Mouse (Mus musculus) hematopoietic stem cell, adult 5-6 weeks (primary cell): ENCODE data around the gene Eif3d. TPM values are rescaled to one million over a fixed set of nuclear protein-coding genes. Genes with fewer than 3 reads are reported as not detected.
"Not testable (repeated sequence)": the region's sequence is repeated elsewhere in the genome, so short reads cannot be mapped to it uniquely, and the experiment has no call there.

Experiments
- ATAC-seq, 2 experiments: fragments of 125-278 bp in 1 of 2; replicated peaks in 1 of 2; 2 replicates each; pipeline ENCODE4 v1.8.0; 2016 to 2017; ENCODE audit warnings: inconsistent platforms in 2 of 2, mild to moderate bottlenecking in 2 of 2, moderate number of reproducible peaks in 2 of 2, low read depth in 1 of 2, moderate TSS enrichment in 1 of 2; ENCODE audit not compliant: low FRiP score in 2 of 2, poor library complexity in 2 of 2, severe bottlenecking in 2 of 2, insufficient read depth in 1 of 2, low TSS enrichment in 1 of 2
- total RNA-seq: library from RNA; stranded (forward); fragments of 172-1452, 232-1000 nt; gene quantifications from 2 replicates; pipeline ENCODE4 v1.2.3, GENCODE M21; 2017

Gene Eif3d
- 242 and 244 TPM in 2 replicates for total RNA-seq

DNA sequence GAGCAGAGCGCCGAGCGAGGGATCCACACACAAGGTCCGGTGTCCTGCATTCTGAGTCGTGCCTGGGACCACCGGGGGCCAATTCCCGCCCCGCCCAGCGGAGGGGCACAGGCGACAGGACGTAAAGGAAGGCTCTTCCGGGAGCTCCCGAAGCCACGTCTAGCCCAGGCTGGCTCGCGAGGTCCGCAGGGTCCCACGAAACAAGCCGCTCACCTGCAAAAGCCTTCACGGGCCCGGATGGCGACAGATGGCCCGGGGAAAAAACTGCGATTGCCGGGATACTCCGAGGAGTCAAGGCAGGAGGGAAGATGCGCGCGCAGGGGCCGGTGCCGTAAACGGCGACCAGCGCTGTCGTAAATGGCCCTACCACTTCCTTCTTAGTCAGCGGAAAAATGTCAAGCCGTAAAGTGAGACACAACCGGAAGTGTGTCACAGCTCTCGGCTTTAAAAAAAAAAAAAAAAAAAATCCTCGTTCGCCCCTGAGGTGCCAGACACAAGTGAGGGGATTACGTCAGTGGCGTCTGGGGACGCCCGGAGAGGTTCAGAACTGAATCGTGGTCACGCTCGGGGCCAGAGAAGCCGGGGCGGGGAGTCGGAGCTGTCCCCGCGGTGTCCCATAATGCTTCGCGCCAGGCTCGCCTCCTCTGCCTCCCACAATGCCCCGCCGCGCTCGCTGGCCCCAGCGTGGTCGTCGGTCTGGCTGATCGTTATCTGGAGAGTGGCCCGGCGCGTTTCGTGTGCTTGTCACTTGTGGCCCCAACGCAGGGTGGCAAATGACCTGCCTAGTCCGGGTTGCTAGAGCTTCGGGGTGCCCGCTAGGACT lies at the start of gene Eif3d:
Eif3d (minus strand) TSS at position 344 of the 823 bp plus-strand sequence.
- peak; percentile 85 to 89 for ATAC-seq

DNA sequence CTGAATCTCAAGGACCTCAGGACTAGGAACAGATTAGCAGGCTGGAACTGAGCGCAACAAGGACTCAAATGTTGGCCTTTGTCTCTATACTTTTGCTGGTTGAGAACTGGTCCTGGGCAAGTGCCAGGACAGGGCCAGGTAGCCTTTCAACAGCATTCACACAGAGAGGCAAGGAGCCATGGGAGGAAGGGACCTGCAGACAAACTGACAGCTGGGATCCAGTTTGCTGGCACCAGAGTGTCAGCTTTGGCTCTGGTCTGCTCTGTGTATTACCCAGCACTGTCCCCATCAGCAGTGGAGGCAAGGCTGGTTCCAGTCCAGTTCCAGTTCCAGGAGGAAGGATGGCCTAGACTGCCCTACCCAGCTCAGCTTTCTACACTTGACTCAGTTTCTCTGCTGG lies 43.4 kb upstream of the Eif3d start:
- ATAC-seq = no peak

DNA sequence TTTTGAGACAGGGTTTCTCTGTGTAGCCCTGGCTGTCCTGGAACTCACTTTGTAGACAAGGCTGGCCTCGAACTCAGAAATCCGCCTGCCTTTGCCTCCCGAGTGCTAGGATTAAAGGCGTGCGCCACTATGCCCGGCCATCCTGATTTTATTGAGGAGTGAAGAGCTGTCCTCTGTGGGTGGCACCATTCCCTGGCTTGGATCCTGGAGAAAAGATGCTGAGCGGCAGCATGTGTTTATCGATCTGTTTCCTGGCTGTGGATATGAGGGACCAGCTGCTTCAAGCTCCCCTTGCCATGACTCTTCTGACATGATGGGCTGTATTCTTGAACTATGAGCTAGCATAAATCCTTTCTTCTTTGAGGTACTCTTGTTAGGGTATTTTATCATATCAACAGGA lies 37.6 kb upstream of the Eif3d start:
- not testable (repeated sequence) for ATAC-seq

DNA sequence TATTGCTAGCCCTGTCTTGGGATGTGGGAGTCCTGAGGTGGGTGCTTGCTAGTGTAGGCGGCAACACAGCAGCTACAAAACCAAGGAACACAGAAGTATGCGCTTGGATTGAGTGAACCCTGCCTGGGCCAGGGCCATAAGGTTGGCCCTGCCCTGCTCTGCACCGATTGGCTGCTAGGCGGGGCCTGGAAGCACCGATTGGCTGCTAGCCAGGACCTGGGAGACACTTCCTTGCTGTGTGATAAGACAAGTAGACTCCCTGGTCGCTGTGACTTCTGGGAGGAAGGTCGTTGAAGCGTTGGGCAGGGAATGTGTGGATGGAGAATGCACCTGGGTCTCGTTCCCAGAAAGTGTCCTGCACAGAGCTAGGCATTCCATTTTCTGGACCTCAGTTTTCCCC lies 33.3 kb upstream of the Eif3d start:
- no peak for ATAC-seq

DNA sequence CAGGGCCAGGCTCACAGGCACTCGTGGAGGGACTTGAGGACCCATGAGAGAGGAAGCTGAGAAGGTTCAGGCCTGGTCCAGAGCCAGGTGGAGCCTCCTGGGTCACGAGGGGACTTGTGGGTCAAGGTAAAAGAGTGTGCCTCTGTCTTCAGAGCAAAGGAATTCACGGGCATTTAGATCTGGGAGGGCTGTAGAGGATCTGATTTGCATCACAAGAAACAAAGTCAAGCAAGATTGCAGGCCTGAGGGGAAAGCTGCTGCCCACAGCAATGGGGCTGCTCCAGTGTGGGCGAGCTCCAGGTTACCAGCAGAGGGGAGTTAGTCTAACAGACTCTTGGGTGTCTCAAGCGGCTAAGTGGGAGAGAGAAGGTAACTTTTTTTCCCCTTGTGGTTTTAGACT lies 30.8 kb upstream of the Eif3d start:
- ATAC-seq = no peak

DNA sequence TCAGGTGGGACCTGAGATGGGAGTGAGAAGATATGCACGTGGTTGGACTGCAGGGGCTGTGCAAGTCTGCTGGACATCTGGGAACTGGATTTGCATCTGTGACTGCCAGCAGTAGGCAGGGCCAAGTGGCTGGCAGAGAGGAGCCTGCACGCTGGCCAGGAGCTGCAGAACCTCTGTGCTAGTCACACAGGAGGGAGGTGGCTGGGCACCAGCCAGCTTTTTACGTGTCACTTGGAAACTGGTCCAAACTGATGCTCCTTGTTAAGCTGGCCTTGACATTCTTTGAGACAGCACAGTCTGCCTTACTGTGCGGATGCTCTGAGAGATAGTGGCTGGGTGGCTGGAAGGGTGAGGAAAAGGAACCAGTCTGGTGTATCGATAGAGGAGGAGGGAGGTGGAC lies 17.9 kb upstream of the Eif3d start:
- ATAC-seq = no peak

DNA sequence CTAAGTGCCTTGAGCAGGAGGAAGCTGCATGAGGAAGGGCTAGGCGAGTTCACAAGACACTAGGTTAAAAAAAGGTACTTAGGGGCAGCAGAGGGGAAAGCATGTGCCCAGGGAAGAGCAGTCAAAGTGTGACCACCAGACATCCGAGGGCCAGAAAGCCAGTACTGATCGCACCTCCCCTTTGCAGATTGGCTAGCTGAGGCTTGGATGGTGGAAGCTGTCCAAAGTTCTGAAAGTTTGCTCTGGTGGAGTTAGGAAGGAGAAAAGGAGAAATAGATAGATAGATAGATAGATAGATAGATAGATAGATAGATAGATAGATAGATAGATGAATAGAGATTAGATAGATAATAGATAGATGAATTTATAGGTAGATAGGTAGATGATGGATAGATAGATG lies 12.8 kb upstream of the Eif3d start:
- ATAC-seq = no peak

DNA sequence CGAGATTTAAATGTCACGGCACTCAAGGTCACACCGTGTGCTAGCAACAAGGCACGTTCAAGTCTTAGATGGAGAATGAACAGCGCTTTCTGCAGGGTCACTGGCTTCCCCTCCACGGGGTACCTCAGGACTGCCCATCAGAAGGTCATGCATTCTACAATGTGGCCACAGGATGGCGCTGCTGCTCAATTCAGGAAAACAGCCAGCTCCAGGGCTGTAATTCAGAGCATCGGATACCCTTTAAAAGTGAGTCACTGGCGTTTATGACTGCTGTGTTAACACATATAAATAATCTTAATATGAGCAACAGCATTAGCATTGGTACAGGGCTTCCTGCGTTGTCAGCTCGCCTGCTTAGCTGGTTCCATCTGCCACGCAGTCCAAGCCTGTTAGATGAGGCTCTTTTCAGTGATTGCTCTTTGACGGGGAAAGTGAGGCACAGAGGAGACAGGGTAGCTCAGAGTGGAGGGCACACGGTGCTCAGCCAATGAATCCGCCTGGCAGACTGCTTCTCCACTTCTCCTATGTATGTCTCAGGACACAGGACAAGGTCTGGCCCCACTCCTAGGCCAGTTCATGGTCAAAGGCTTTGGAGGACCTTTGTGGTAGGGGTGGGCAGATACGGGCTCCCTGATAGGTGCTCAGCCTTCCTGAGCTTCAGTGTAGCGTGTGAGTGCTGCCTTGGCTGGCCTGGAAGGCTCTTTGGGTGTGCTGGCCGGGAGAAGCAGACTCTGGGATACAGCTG lies 11.8 kb upstream of the Eif3d start:
- peak; percentile 32 to 74; a peak in 1 of 4 replicates for ATAC-seq

DNA sequence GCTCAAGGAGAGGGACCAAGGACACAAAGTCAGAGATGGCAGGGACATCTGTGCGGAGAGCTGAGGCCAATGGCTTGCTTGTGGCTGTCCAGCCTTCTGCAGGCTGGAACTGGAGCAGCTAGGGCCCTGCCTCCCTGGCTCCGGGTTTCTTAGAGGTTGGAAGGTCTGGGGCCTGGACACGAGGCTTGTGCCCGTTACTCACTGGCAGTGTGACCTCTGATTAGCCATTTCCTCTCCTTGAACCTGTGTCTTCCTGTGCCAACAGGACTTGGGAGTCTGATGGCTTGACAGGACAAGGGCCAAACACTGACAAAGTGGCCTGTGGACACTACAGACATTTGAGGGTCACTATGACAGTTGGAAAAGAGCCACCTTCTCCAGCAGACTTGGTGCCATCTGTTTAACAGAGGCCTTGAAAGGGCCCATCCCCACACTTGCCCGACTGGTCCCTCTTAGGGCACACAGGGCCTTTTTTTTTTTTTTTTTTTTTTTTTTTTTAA lies 10.6 kb upstream of the Eif3d start:
- ATAC-seq = no peak

DNA sequence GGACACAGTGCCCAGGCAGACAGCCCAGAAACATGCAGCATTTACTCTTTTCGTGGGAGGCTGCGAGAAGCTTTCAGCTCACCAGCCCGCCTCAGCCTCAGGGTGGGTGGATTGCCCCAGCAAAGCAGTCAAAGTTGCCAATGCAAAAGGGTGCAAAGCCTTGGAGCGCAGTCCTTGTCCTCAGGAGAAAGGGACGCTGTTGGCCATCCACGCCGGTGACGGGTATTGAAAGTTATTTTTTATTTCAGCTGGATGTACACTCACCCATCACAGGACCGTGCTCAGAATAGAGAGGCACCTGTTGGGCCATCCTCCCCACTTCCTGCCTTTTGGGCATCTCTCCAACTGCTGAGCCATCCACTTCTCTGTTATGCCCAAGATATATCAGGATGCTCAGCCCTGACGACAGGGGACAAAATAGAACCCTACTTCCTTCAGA lies 8.8 kb upstream of the Eif3d start:
- ATAC-seq = no peak

DNA sequence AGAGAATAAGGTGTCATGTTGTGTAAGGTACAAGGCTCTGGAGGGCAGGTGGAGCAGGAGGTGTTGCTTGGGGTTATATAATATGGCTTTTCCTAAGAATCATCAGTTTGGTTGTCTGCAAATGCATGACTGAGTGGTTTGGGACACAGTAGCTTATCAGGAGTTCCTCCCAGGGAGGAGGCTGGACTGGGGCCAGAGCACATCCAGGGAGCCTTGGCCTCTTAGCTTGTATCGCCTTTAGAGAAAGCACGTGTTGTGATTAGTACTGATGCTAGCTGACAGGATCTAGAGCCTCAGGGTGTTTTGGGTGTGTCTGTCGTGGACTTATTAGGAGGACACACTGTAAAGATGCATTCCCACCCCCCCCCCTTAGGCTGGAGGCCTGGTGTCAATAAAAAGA lies 7.0 kb upstream of the Eif3d start:
- ATAC-seq = no peak

DNA sequence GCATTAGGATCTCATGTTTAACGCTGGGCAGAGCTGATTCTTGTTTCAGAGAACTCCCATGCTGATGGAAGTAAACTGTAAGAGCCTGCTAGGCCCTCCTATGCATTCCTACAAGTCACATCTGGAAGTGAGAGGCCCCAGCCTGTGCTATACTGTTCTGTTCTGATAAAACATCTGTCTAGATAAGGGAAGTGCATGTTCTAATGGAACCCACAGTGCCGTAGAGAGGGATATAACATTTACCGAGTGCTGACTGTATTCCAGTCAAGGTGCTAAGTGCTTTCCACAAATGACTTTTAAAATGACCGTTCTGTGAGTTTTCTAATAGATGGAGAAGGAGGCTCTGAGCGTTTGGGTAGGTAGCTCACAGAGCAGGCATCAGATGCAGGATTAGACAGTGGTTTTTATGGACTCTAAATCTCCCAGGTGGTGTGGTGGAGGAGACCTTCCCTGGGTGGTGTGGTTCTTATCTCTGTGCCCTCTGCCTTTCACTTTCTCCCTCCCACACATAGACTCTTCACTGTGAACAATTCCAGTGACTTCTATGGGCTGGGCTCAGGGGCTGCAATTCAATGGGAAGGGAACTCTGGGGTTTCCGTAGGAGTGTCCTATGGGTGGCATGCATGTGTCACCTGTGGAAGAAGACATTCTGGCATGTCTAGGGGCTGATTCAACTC lies 3.7 kb upstream of the Eif3d start:
- ATAC-seq = no peak

DNA sequence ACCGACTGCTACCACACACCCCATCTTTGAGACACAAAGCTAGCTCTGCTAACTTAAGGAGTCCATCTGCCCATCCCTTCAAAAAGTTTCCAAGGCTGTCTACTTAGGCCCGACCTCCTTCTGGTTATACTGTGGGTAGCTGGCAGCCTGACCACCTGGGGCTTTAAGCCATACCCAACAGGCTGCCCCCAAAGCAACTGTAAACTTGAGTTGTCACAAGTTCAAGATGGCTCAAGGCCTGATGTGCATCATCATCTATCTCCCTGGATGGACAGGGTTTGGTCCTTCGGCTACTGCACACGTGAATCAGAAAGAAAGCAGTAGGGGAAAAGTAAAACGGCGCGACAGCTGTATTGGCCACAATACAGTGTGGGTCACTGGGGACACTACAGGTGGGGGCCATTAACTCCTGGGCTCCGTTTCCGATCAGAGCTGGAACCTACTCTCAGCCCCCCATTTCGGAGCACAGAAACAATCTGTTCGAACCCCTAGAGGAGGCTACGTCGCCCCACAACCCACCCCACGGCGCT lies 608 bp downstream of the Eif3d start:
- no peak for ATAC-seq

DNA sequence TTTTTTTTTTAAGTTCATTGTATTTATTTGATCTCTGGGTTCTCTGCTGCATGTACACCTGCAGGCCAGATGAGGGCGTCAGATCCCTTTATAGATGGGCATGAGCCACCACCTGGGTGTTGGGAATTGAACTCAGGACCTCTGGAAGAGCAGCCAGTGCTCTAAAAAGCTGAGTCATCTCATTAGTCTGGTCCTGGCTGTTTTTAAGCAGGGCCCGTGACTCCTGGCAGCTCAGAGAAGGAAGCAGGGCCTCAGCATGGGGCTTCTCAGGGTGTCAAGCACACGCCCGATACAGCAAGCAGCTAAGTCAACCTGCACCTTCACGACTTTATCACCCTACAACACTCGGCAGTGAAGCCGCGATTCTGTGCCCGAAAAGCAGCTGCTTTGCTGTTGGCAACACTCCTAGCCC lies 5.5 kb downstream of the Eif3d start:
- ATAC-seq = no peak

DNA sequence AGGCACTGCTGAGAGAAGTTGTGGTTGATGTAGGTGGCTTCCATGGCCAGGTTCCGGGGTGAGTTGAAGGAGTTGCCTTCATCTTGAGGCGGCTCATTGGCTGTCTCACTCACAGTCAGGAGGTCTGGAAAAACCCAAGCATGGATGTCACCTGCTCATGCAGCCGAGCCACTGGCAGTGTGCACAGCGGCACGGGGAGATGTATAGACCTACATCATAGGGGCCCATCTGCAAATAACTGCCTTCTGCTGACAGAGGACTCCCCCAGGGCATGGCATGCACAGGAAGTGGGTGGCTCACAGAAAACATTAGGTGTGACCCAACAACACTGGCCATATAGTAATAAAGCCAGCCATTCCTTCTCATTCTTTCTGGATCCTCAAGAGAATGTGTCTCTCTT lies 8.2 kb downstream of the Eif3d start:
- no peak for ATAC-seq

DNA sequence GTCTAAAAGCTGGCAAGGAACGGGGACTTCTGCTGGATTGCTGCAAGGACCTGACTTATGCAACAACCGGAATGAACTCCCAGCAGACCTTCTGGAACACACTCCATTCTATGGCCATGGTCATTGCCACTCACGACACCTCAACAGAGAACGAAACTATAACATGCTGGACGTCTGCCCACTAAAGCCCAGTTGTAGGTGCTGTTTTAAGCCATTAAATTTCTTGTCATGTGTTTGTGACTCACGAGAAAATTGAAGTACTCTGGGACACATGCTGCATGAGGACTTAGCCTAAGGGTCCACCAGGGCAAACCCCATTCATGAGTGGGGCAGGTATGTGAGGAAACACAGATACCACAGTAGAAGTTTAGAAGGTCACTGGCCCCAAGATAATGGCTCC lies 9.9 kb downstream of the Eif3d start:
- no peak for ATAC-seq

DNA sequence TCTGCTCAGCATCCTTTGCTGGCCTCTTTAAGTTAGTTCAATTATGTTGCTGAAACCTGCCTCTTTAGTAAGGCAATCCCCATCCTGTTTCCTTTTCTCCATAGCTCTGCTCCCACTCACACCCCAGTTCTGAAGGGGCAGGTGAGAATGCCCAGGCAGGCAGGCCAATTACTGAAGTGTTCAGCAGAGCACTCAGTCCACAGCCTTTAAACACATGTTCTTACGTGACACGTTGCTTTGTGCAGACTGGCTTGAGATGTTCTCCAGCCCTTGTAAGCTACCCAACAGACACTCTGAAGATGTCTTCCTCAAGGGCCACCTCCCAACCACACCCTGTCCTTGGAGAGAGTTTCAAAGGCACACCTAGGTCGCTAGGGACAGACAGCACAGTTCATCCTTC lies 12.5 kb downstream of the Eif3d start:
- no peak for ATAC-seq

DNA sequence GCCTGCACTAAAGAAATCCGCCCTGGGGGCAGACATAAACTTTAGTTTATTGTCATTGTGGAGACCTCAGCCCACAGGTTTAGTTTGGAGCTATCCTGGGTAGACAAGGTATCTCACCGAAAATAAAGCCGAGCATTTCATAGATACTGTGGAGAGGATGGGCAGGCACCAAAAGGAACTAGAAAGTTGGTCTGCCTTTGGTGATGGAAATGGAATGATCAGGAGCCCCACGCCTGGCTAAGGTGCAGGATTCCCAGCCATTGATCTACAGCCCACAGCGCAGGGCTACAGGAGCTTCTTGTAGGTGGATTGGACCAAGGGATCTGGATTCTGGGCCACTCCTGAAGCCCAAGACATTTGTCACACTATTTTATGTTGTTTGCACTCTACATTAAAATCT lies 13.0 kb downstream of the Eif3d start:
- ATAC-seq = no peak
